Mouse (Mus musculus) intestine, postnatal 0 days (tissue): ENCODE results near the gene Ccn2. TPM values are rescaled to one million over a fixed set of nuclear protein-coding genes. Genes with fewer than 3 reads are reported as not detected.
"Not testable (repeated sequence)": the region's sequence is repeated elsewhere in the genome, so short reads cannot be mapped to it uniquely, and the experiment has no call there.

Experiments used
- ATAC-seq: fragments of 200-750 bp; cut with Nextera tagmentation; 2 replicates; pipeline ENCODE4 v1.8.0; 2017; ENCODE audit warnings: mild to moderate bottlenecking, moderate TSS enrichment, moderate library complexity
- H3K27ac ChIP-seq: fragments of 300-500 bp; sonication (generic); 2 replicates; pipeline ENCODE4 v1.5.1; 2014; ENCODE audit warnings: mild to moderate bottlenecking, low read depth, low read length, moderate library complexity
- H3K27me3 ChIP-seq: fragments of 300-500 bp; sonication (generic); replicated peaks from 2 replicates; pipeline ENCODE4 v1.6.1; 2014; ENCODE audit warnings: low read length, mixed read lengths; ENCODE audit not compliant: control insufficient read depth, insufficient read depth
- H3K36me3 ChIP-seq: fragments of 300-500 bp; sonication (generic); 2 replicates; pipeline ENCODE4 v1.6.1; 2014; ENCODE audit warnings: mild to moderate bottlenecking, moderate library complexity; ENCODE audit not compliant: control insufficient read depth, insufficient read depth
- H3K4me1 ChIP-seq: fragments of 300-500 bp; sonication (generic); replicated peaks from 2 replicates; pipeline ENCODE4 v1.6.1; 2014; ENCODE audit warnings: antibody characterized with exemption, low read length, mixed read lengths; ENCODE audit not compliant: control insufficient read depth, insufficient read depth
- H3K4me2 ChIP-seq: fragments of 300-500 bp; sonication (generic); replicated peaks from 2 replicates; pipeline ENCODE4 v1.6.1; 2014; ENCODE audit warnings: low read depth, mild to moderate bottlenecking, moderate library complexity
- H3K4me3 ChIP-seq: fragments of 300-500 bp; sonication (generic); 2 replicates; pipeline ENCODE4 v1.5.1; 2014; ENCODE audit warnings: low read depth, low read length
- H3K9ac ChIP-seq: fragments of 300-500 bp; sonication (generic); 2 replicates; pipeline ENCODE4 v1.6.1; 2014; ENCODE audit warnings: mild to moderate bottlenecking, low read depth, low read length
- H3K9me3 ChIP-seq: fragments of 300-500 bp; sonication (generic); 2 replicates; pipeline ENCODE4 v1.6.1; 2016; ENCODE audit warnings: mixed run types; ENCODE audit not compliant: control insufficient read depth
- CTCF ChIP-seq: sonication (generic); IDR thresholded peaks from 2 replicates; pipeline ENCODE4 v1.5.1; 2016; ENCODE audit warnings: low read depth, mild to moderate bottlenecking, control low read depth, antibody characterized with exemption, moderate library complexity
- WGBS: fragments of 180-500 bp; shearing (Covaris S2); extraction: QIAGEN DNeasy Blood & Tissue Kit; methylation state at CpG from one replicate; pipeline ENCODE4 v1.1.7; 2014; 5-methylcytosine and 5-hydroxymethylcytosine counted together
- polyA plus RNA-seq: library from polyadenylated mRNA; unstranded; fragments of >200 nt; fragmentation: Nextera tagmentation; extraction: Ambion mirVana; gene quantifications from 2 replicates; pipeline ENCODE4 v1.2.1, GENCODE M21; 2015

Gene Ccn2
- polyA plus RNA-seq, 1 experiment from 2014 or later, result 7.8 TPM

DNA sequence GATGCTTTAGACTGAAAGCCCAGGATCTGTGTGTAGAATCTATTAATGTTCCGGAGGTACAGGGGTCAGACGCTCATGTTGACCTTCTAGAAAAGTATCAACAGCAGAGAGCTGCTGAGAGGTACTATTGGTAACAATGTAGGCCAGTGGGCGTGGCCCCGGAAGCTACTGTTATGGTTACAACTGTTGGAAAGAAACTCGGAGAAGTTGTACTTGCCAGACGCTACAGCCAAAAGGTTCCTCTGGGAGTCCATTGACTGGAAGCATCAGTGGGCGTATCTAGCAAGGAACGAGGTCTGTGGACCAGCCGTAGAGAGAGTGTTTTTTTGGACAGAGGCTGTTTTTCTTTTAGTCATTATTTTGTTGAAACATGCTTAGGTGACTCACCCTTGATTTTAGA, 14.5 kb downstream of the Ccn2 start:
- H3K27me3 ChIP-seq, result no peaks in the 10 kb centered on the region
- H3K27ac ChIP-seq, result no peak overlapping the region
- H3K9ac ChIP-seq, result no peak overlapping the region
- no peaks in the 10 kb centered on the region for H3K4me1 ChIP-seq
- ATAC-seq, result no peak
- WGBS, result 81% methylated on average over 9 of the region's 9 CpGs
- H3K4me2 ChIP-seq, result no peak overlapping the region
- H3K36me3 ChIP-seq, result no peaks in the 10 kb centered on the region
- no peak overlapping the region for H3K4me3 ChIP-seq
- no peak for TF ChIP-seq CTCF
- no peaks in the 10 kb centered on the region for H3K9me3 ChIP-seq

- no peaks in the 10 kb centered on the region for H3K36me3 ChIP-seq
- no peak overlapping the region for H3K4me2 ChIP-seq
- H3K9ac ChIP-seq, result no peak overlapping the region
- no peak overlapping the region for H3K27ac ChIP-seq
- H3K4me1 ChIP-seq, result no peaks in the 10 kb centered on the region
- WGBS, result 70% methylated on average over 4 of the region's 4 CpGs
- no peaks in the 10 kb centered on the region for H3K9me3 ChIP-seq
- no peak overlapping the region for H3K4me3 ChIP-seq
- no peaks in the 10 kb centered on the region for H3K27me3 ChIP-seq
- no peak for TF ChIP-seq CTCF
- peak; percentile 73 for ATAC-seq
Observed at GRCm38 (mm10) chr10:24614726-24615125, 19.5 kb downstream of the Ccn2 start.

DNA sequence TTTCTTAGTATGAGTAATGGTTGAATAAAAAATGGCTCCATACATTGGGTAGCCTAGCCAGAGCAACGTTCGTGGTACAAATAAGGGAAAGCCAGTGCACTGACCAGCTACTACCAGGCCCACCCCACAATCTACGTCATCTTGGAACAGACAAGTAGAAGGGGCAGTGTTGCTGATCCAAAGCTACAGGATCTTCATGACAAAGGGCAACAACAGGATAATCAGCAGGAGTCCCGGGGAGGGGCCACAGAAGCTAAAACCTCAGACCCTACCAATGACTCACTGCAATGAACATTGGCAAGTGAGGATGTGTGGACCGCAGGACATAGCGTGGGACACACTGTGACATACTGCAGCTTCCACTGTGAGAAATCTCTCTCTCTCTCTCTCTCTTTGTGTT, 20.6 kb downstream of the Ccn2 start:
- H3K4me1 ChIP-seq, result no peaks in the 10 kb centered on the region
- no peaks in the 10 kb centered on the region for H3K9me3 ChIP-seq
- no peak overlapping the region for H3K4me3 ChIP-seq
- no peak overlapping the region for H3K27ac ChIP-seq
- no peaks in the 10 kb centered on the region for H3K27me3 ChIP-seq
- no peak for TF ChIP-seq CTCF
- WGBS, result 92% methylated on average over 6 of the region's 6 CpGs
- H3K36me3 ChIP-seq, result no peaks in the 10 kb centered on the region
- no peak overlapping the region for H3K4me2 ChIP-seq
- no peak for ATAC-seq
- H3K9ac ChIP-seq, result no peak overlapping the region

DNA sequence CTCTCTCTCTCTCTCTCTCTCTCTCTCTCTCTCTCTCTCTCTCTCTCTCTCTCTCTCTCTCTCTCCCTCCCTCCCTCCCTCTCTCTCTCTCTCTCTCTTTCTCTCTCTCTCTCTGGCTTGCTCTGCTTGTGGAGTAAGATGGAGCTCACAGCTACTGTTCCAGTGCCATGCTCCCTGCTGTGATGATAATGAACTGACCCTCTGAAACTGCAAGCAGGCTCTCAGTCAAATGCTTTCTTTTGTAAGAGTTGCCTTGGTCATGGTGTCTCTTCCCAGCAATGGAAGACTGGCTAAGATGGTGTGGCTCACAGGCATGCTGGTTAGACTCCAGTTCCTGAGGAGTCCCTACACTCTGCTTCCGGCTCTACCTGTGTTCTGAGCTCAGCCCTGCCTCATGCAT, 21.3 kb downstream of the Ccn2 start:
- H3K9ac ChIP-seq, H3K9me3 ChIP-seq, H3K27ac ChIP-seq, ATAC-seq, H3K27me3 ChIP-seq, H3K4me3 ChIP-seq, H3K4me1 ChIP-seq, H3K4me2 ChIP-seq, H3K36me3 ChIP-seq: not testable (repeated sequence)
- WGBS, result 97% methylated on average over 1 of the region's 1 CpGs

GRCm38 (mm10) chr10:24621572-24621971, 26.3 kb downstream of the Ccn2 start:
- H3K4me2 ChIP-seq, result no peak overlapping the region
- no peak overlapping the region for H3K27ac ChIP-seq
- WGBS, result 28% methylated on average over 9 of the region's 9 CpGs
- H3K36me3 ChIP-seq, result no peaks in the 10 kb centered on the region
- ATAC-seq, result no peak
- H3K9me3 ChIP-seq, result no peaks in the 10 kb centered on the region
- no peaks in the 10 kb centered on the region for H3K27me3 ChIP-seq
- H3K4me3 ChIP-seq, result no peak overlapping the region
- TF ChIP-seq CTCF, result peak; percentile 91
- H3K9ac ChIP-seq, result no peak overlapping the region
- no peaks in the 10 kb centered on the region for H3K4me1 ChIP-seq

DNA sequence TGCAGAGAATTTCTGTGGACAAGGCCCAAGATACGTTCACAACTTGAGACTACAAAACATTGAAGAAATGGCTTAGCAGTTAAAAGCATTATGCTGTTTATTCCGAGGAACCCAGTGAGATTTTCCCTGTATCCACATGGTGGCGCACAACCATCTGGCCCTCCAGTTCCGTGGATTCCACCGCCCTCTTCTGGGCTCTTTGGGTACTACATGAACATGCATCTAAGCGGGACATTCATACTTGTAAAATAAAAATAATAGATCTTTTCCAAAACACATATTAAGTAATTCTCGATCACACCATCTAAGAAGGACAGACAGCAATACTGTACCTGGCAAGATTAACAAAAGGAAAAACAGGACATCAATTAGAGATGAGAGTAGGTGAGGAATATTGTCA, 27.3 kb downstream of the Ccn2 start:
- Histone ChIP-seq H3K4me2 (no peak overlapping the region), H3K4me3 (no peak overlapping the region), H3K4me1 (no peaks in the 10 kb centered on the region), H3K9ac (no peak overlapping the region), H3K27ac (no peak overlapping the region), H3K27me3 (no peaks in the 10 kb centered on the region), H3K36me3 (no peaks in the 10 kb centered on the region), H3K9me3 (no peaks in the 10 kb centered on the region)
- no peak for ATAC-seq
- WGBS, result 40% methylated on average over 7 of the region's 7 CpGs
- peak; percentile 99 for TF ChIP-seq CTCF

DNA sequence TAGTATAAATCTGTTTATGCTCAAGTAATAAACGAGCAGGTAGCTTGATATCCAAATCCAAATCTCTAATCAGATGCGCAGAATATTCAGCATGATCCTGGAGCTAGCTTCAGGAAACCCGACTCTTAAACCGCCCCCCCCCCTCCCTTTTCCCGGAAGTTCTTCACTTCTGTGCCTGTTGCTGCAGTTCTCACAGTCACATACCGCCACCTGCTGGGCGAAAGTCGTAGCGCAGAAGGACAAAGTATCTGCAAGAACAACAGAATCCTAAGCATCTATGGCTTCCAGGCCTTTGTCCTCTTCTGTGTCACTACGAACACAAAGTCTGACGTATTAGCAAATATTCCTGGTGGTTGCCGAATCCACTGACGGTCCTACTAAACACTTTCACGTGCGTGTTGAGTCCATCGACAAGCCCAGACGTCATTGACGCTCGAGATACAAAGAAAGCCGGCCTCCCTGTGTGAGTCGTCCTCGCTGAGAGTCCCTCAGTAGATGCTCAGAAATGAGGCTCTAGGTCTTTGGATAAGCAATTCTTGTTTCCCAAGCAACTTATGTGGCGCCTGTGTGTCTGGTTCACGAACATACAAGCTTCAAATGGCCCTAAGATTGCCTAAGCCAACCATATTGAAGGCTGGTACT, 29.9 kb downstream of the Ccn2 start:
- Histone ChIP-seq H3K4me3 (no peak overlapping the region), H3K4me1 (no peaks in the 10 kb centered on the region), H3K4me2 (peak overlapping the region; percentile 25), H3K27me3 (no peaks in the 10 kb centered on the region), H3K9me3 (no peaks in the 10 kb centered on the region), H3K27ac (no peak overlapping the region), H3K36me3 (no peaks in the 10 kb centered on the region), H3K9ac (no peak overlapping the region)
- peak; percentile 94 for TF ChIP-seq CTCF
- no peak for ATAC-seq
- WGBS, result 40% methylated on average over 24 of the region's 24 CpGs
